Mouse (Mus musculus) heart, postnatal 0 days (tissue): ENCODE results near the gene Prkch.

ENCODE experiments used
- CTCF ChIP-seq: IDR thresholded peaks from 2 replicates; pipeline ENCODE4 v1.5.1; 2016; ENCODE audit warnings: antibody characterized with exemption, control low read depth, low read depth
- EP300 ChIP-seq: IDR thresholded peaks from 2 replicates; pipeline ENCODE4 v1.6.1; 2016; ENCODE audit warnings: antibody characterized with exemption, low read depth

DNA sequence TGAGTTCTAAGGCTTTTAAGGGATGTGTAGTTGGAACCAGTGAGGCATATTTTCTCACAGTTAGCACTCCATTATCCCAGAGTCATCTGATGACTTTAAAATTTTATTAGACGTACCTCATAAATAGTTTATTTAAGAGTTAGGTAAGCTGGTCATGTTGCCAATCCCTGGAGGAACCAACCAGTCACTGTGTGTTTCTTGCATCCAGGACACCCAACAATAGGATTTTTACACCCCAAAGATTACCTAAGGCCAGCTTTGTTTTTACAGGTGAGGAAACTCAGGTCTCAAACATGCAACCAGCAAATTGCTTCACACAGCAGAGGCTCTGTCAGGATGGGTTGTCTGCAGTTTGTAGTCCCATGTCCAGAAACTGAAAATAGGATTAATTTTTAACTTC is 142.4 kb downstream of the Prkch start:
- TF ChIP-seq CTCF = no peak
- TF ChIP-seq EP300 = no peak
